Mouse (Mus musculus): ENCODE measurements around the gene Dhtkd1. TPM values are rescaled to one million over a fixed set of nuclear protein-coding genes. Genes with fewer than 3 reads are reported as not detected.

The Dhtkd1 gene
- polyA plus RNA-seq, 1 experiment from 2014 or later, result 3.3 TPM

GRCm38 (mm10) chr2:5906625-5907024, 36.0 kb downstream of the Dhtkd1 start:
- no peak overlapping the region for H3K4me2 ChIP-seq (ENCODE audit: low read length)
- ATAC-seq (ENCODE audit: insufficient number of reproducible peaks, insufficient read depth, low FRiP score, low read depth), result no peak
- 52% methylated on average over 3 of the region's 3 CpGs for WGBS
- H3K36me3 ChIP-seq (ENCODE audit: control insufficient read depth, insufficient read depth, low read length), result no peaks in the 10 kb centered on the region
- no peaks in the 10 kb centered on the region for H3K9me3 ChIP-seq (ENCODE audit: control insufficient read depth, low read length)
- H3K4me3 ChIP-seq (ENCODE audit: control insufficient read depth in 1 of 2, insufficient read depth in 1 of 2, low read depth in 1 of 2, low read length in 2 of 2), result no peak overlapping the region
- no peaks in the 10 kb centered on the region for H3K4me1 ChIP-seq (ENCODE audit: control insufficient read depth in 2 of 2, insufficient read depth in 2 of 2, low read length in 2 of 2)
- H3K27ac ChIP-seq (replicated peaks in 1 of 2; ENCODE audit: control insufficient read depth in 1 of 2, insufficient read depth in 1 of 2, low read depth in 2 of 2, low read length in 2 of 2), result no peak overlapping the region
- H3K9ac ChIP-seq (ENCODE audit: low read length), result no peak overlapping the region
- no peaks in the 10 kb centered on the region for H3K27me3 ChIP-seq (ENCODE audit: control insufficient read depth, insufficient read depth, low read length)

- H3K4me1 ChIP-seq (ENCODE audit: control insufficient read depth in 2 of 2, insufficient read depth in 2 of 2, low read length in 2 of 2), result no peaks in the 10 kb centered on the region
- H3K27ac ChIP-seq (replicated peaks in 1 of 2; ENCODE audit: control insufficient read depth in 1 of 2, insufficient read depth in 1 of 2, low read depth in 2 of 2, low read length in 2 of 2), result no peak overlapping the region
- no peaks in the 10 kb centered on the region for H3K9me3 ChIP-seq (ENCODE audit: control insufficient read depth, low read length)
- WGBS, result 23% methylated on average over 5 of the region's 5 CpGs
- no peaks in the 10 kb centered on the region for H3K27me3 ChIP-seq (ENCODE audit: control insufficient read depth, insufficient read depth, low read length)
- H3K9ac ChIP-seq (ENCODE audit: low read length), result no peak overlapping the region
- no peak overlapping the region for H3K4me2 ChIP-seq (ENCODE audit: low read length)
- ATAC-seq (ENCODE audit: insufficient number of reproducible peaks, insufficient read depth, low FRiP score, low read depth), result no peak
- no peak overlapping the region for H3K4me3 ChIP-seq (ENCODE audit: control insufficient read depth in 1 of 2, insufficient read depth in 1 of 2, low read depth in 1 of 2, low read length in 2 of 2)
- no peaks in the 10 kb centered on the region for H3K36me3 ChIP-seq (ENCODE audit: control insufficient read depth, insufficient read depth, low read length)
Measured at GRCm38 (mm10) chr2:5906092-5906491, 36.5 kb downstream of the Dhtkd1 start.

DNA sequence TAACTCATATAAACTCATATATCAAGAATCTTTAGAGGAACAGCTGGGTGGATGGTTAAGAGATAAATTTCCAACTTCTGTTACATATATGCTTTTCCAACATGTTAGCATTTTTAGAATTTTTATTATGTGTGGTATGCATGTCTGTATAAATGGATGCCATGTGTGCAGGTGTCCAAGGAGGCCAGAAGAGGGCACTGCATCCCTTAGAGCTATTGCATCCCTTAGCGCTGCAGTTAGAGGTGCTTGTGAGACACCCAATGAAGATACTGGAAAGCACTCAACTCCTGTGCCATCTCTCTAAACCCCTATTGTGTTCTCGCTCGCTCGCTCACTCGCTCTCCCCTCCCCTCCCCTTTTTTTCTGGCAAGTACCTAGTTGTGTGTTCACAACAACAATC, 42.4 kb downstream of the Dhtkd1 start:
- Histone ChIP-seq H3K4me1 (ENCODE audit: control insufficient read depth in 2 of 2, insufficient read depth in 2 of 2, low read length in 2 of 2) (no peaks in the 10 kb centered on the region), H3K4me2 (ENCODE audit: low read length) (no peak overlapping the region), H3K36me3 (ENCODE audit: control insufficient read depth, insufficient read depth, low read length) (no peaks in the 10 kb centered on the region), H3K9me3 (ENCODE audit: control insufficient read depth, low read length) (no peaks in the 10 kb centered on the region), H3K4me3 (ENCODE audit: control insufficient read depth in 1 of 2, insufficient read depth in 1 of 2, low read depth in 1 of 2, low read length in 2 of 2) (no peak overlapping the region), H3K27ac (replicated peaks in 1 of 2; ENCODE audit: control insufficient read depth in 1 of 2, insufficient read depth in 1 of 2, low read depth in 2 of 2, low read length in 2 of 2) (no peak overlapping the region), H3K27me3 (ENCODE audit: control insufficient read depth, insufficient read depth, low read length) (no peaks in the 10 kb centered on the region), H3K9ac (ENCODE audit: low read length) (no peak overlapping the region)
- 62% methylated on average over 5 of the region's 5 CpGs for WGBS
- ATAC-seq (ENCODE audit: insufficient number of reproducible peaks, insufficient read depth, low FRiP score, low read depth), result no peak

DNA sequence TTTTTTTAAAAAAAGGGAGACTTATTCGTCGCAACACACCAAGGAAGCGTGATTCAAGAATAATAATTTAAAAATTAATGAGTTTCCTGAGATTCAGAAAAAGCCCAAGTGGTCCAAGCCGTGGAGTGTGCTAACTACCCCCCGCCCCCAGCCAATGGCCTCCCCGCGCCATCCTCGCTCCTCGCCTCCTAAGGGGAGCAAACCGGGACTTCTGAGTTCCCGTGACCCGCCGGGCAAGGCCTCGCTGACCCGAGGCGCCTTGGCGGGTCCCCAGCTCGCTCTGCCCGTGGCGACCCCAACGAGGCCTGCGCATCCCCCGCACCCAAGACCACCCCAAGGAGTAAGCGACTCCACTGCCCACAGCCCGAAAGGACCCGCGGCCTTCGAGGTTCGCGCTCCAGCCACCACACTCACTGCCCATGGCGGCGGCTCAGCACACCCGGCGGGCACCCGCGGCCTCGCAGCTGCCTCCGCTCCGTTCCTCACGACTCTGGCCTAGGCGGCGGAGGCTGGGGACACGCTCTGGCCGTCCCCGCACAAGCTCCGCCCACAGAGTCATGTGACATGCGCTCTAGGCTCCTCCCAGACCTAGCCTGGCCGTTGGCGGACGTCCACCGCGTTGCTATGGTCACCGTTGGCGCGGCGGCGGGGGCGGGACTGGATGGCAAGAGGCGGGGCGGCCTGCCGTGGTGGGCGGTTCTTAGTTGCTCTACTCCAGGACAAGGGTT, 47.6 kb downstream of the Dhtkd1 start, which contains the start of gene Sec61a2:
TSS of gene Sec61a2 (minus strand) at position 590 of the 728 bp plus-strand sequence.
- Histone ChIP-seq H3K4me2 (ENCODE audit: low read length) (peak within 1 kb of the TSS; percentile 75), H3K27ac (replicated peaks in 1 of 2; ENCODE audit: control insufficient read depth in 1 of 2, insufficient read depth in 1 of 2, low read depth in 2 of 2, low read length in 2 of 2) (peak within 1 kb of the TSS; percentile 71 to 88), H3K9ac (ENCODE audit: low read length) (peak within 1 kb of the TSS; percentile 95), H3K4me3 (ENCODE audit: control insufficient read depth in 1 of 2, insufficient read depth in 1 of 2, low read depth in 1 of 2, low read length in 2 of 2) (peak within 1 kb of the TSS; percentile 75 to 86), H3K9me3 (ENCODE audit: control insufficient read depth, low read length) (no peaks in the 10 kb centered on the region), H3K27me3 (ENCODE audit: control insufficient read depth, insufficient read depth, low read length) (no peaks in the 10 kb centered on the region), H3K4me1 (ENCODE audit: control insufficient read depth in 2 of 2, insufficient read depth in 2 of 2, low read length in 2 of 2) (peaks cover 2 to 8% of the 10 kb centered on the region in 2 experiments; a peak in 3 of 4 replicates), H3K36me3 (ENCODE audit: control insufficient read depth, insufficient read depth, low read length) (peaks cover 26% of the 10 kb centered on the region)
- under 1% methylated on average over 62 of the region's 62 CpGs for WGBS
- ATAC-seq (ENCODE audit: insufficient number of reproducible peaks, insufficient read depth, low FRiP score, low read depth), result peak; percentile 99

GRCm38 (mm10) chr2:5894296-5894695, 48.3 kb downstream of the Dhtkd1 start:
- Histone ChIP-seq H3K4me2 (ENCODE audit: low read length) (peak overlapping the region; percentile 75), H3K27ac (replicated peaks in 1 of 2; ENCODE audit: control insufficient read depth in 1 of 2, insufficient read depth in 1 of 2, low read depth in 2 of 2, low read length in 2 of 2) (peak overlapping the region in 1 of 2 experiments; percentile 88; a peak in 1 of 4 replicates), H3K27me3 (ENCODE audit: control insufficient read depth, insufficient read depth, low read length) (no peaks in the 10 kb centered on the region), H3K4me3 (ENCODE audit: control insufficient read depth in 1 of 2, insufficient read depth in 1 of 2, low read depth in 1 of 2, low read length in 2 of 2) (peak overlapping the region; percentile 21 to 86; a peak in 3 of 4 replicates), H3K9me3 (ENCODE audit: control insufficient read depth, low read length) (no peaks in the 10 kb centered on the region), H3K9ac (ENCODE audit: low read length) (peak overlapping the region; percentile 95), H3K36me3 (ENCODE audit: control insufficient read depth, insufficient read depth, low read length) (peaks cover 30% of the 10 kb centered on the region), H3K4me1 (ENCODE audit: control insufficient read depth in 2 of 2, insufficient read depth in 2 of 2, low read length in 2 of 2) (peaks cover 2 to 8% of the 10 kb centered on the region in 2 experiments; a peak in 3 of 4 replicates)
- no peak for ATAC-seq (ENCODE audit: insufficient number of reproducible peaks, insufficient read depth, low FRiP score, low read depth)
- 49% methylated on average over 11 of the region's 11 CpGs for WGBS

GRCm38 (mm10) chr2:5889412-5889811, 53.2 kb downstream of the Dhtkd1 start:
- Histone ChIP-seq H3K9ac (ENCODE audit: low read length) (no peak overlapping the region), H3K9me3 (ENCODE audit: control insufficient read depth, low read length) (no peaks in the 10 kb centered on the region), H3K27me3 (ENCODE audit: control insufficient read depth, insufficient read depth, low read length) (no peaks in the 10 kb centered on the region), H3K36me3 (ENCODE audit: control insufficient read depth, insufficient read depth, low read length) (peaks cover 70% of the 10 kb centered on the region), H3K4me2 (ENCODE audit: low read length) (no peak overlapping the region), H3K27ac (replicated peaks in 1 of 2; ENCODE audit: control insufficient read depth in 1 of 2, insufficient read depth in 1 of 2, low read depth in 2 of 2, low read length in 2 of 2) (no peak overlapping the region), H3K4me1 (ENCODE audit: control insufficient read depth in 2 of 2, insufficient read depth in 2 of 2, low read length in 2 of 2) (peaks cover 2 to 7% of the 10 kb centered on the region in 2 experiments; a peak in 3 of 4 replicates), H3K4me3 (ENCODE audit: control insufficient read depth in 1 of 2, insufficient read depth in 1 of 2, low read depth in 1 of 2, low read length in 2 of 2) (no peak overlapping the region)
- 77% methylated on average over 2 of the region's 2 CpGs for WGBS
- no peak for ATAC-seq (ENCODE audit: insufficient number of reproducible peaks, insufficient read depth, low FRiP score, low read depth)

GRCm38 (mm10) chr2:5888865-5889264, 53.7 kb downstream of the Dhtkd1 start:
- 64% methylated on average over 5 of the region's 5 CpGs for WGBS
- no peak for ATAC-seq (ENCODE audit: insufficient number of reproducible peaks, insufficient read depth, low FRiP score, low read depth)

More at GRCm38 (mm10) chr2:5888865-5889264, 53.7 kb downstream of the Dhtkd1 start:
- Histone ChIP-seq H3K27me3 (ENCODE audit: control insufficient read depth, insufficient read depth, low read length) (no peaks in the 10 kb centered on the region), H3K4me3 (ENCODE audit: control insufficient read depth in 1 of 2, insufficient read depth in 1 of 2, low read depth in 1 of 2, low read length in 2 of 2) (no peak overlapping the region), H3K27ac (replicated peaks in 1 of 2; ENCODE audit: control insufficient read depth in 1 of 2, insufficient read depth in 1 of 2, low read depth in 2 of 2, low read length in 2 of 2) (no peak overlapping the region), H3K4me1 (ENCODE audit: control insufficient read depth in 2 of 2, insufficient read depth in 2 of 2, low read length in 2 of 2) (peaks cover 0 to 4% of the 10 kb centered on the region in 2 experiments; a peak in 1 of 4 replicates), H3K4me2 (ENCODE audit: low read length) (no peak overlapping the region), H3K9ac (ENCODE audit: low read length) (no peak overlapping the region), H3K9me3 (ENCODE audit: control insufficient read depth, low read length) (no peaks in the 10 kb centered on the region), H3K36me3 (ENCODE audit: control insufficient read depth, insufficient read depth, low read length) (peaks cover 73% of the 10 kb centered on the region)

Data from heart, embryonic 14.5 days (tissue).